Mouse (Mus musculus) erythroblast, embryonic 14.5 days (primary cell): Measurements from ENCODE around the gene Plaur.

ENCODE experiments used
- GATA1 ChIP-seq: IDR thresholded peaks from 2 replicates; pipeline ENCODE4 v1.6.1; 2012; ENCODE audit warnings: low read length, inconsistent platforms, mixed read lengths
- TAL1 ChIP-seq: IDR thresholded peaks from 3 replicates; pipeline ENCODE4 v1.6.1; 2012; ENCODE audit warnings: low read length, inconsistent platforms, mixed read lengths

DNA sequence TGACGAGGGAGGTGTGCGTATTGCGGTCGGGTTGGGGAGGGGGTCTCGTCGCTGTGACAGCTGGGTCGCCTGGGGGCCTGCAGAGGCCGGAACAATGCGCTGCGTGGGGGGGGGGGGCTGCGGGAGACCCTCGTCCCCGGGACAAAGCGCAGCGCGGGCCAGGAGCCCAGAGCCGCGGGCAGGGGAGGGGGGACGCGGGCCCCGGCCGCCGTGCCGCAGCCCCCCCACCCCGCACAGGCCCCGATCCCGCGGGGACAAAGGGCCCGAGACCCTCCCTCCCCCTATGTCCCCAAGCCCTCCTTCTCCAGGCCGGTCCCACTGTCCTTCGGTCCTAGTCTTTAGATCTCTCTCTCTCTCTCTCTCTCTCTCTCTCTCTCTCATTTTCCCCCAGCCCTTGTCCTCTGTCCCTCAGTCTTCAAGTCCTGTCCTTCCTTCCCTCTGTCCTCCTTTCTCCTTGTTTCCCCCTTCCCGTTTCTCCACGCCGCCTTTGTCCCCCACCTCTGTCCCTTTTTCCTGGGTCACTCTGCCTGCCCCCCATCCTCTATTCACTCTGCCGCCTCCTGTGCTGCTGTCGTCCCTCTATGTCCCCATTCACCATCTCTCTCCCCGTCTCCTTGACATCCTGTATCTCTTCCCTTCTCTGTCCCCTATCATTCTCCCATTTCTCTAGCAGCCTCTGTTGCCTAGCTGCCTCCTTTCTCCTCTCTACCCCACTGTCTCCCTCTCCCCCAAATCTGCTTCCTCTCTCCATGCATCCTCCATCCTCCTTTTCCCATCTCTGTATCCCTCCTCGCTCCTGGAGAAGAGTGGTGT, 20.1 kb downstream of the Plaur start:
- no peak for TF ChIP-seq TAL1
- TF ChIP-seq GATA1 = no peak
